Mouse (Mus musculus): ENCODE measurements around the gene Gid4. TPM values are rescaled to one million over a fixed set of nuclear protein-coding genes. Genes with fewer than 3 reads are reported as not detected.

The Gid4 gene
- polyA plus RNA-seq, 1 experiment from 2014 or later = 28.6 TPM

GRCm38 (mm10) chr11:60417717-60418472 is 950 bp downstream of the Gid4 start, which contains the start of gene Atpaf2:
Atpaf2 (minus strand) TSS chr11:60418457.
- Histone ChIP-seq H3K4me2 (ENCODE audit: low read depth, severe bottlenecking) (peak within 1 kb of the TSS; percentile 70), H3K4me3 (ENCODE audit: low read depth, low read length) (peak within 1 kb of the TSS; percentile 76), H3K27me3 (ENCODE audit: control insufficient read depth, insufficient read depth, low read length) (no peaks in the 10 kb centered on the region), H3K27ac (replicated peaks; ENCODE audit: low read depth, low read length) (peak within 1 kb of the TSS; percentile 91), H3K9me3 (ENCODE audit: control insufficient read depth, low read length) (no peaks in the 10 kb centered on the region), H3K4me1 (ENCODE audit: control insufficient read depth, insufficient read depth, low read length) (peaks cover 10% of the 10 kb centered on the region), H3K9ac (ENCODE audit: low read length) (peak within 1 kb of the TSS; percentile 90), H3K36me3 (ENCODE audit: control insufficient read depth, insufficient read depth, low read length) (no peaks in the 10 kb centered on the region)
- ATAC-seq (ENCODE audit: insufficient number of reproducible peaks, low FRiP score, low TSS enrichment, low read depth) (peak; percentile 32; the same call in 1 of the 2 replicates), DNase-seq (ENCODE audit: low spot score) (peak; percentile 24)
- under 1% methylated on average over 39 of the region's 39 CpGs for WGBS

GRCm38 (mm10) chr11:60418473-60418803 is 1.5 kb downstream of the Gid4 start:
- H3K36me3 ChIP-seq (ENCODE audit: control insufficient read depth, insufficient read depth, low read length) = no peaks in the 10 kb centered on the region
- H3K27ac ChIP-seq (replicated peaks; ENCODE audit: low read depth, low read length) = no peak overlapping the region
- ATAC-seq (ENCODE audit: insufficient number of reproducible peaks, low FRiP score, low TSS enrichment, low read depth) (no peak), DNase-seq (ENCODE audit: low spot score) (no peak)
- peak overlapping the region; percentile 70 for H3K4me2 ChIP-seq (ENCODE audit: low read depth, severe bottlenecking)
- H3K4me1 ChIP-seq (ENCODE audit: control insufficient read depth, insufficient read depth, low read length) = peaks cover 10% of the 10 kb centered on the region
- peak overlapping the region; percentile 90 for H3K9ac ChIP-seq (ENCODE audit: low read length)
- 10% methylated on average over 6 of the region's 6 CpGs for WGBS
- H3K27me3 ChIP-seq (ENCODE audit: control insufficient read depth, insufficient read depth, low read length) = no peaks in the 10 kb centered on the region
- no peaks in the 10 kb centered on the region for H3K9me3 ChIP-seq (ENCODE audit: control insufficient read depth, low read length)
- H3K4me3 ChIP-seq (ENCODE audit: low read depth, low read length) = peak overlapping the region; percentile 76

GRCm38 (mm10) chr11:60422046-60422668 is 5.2 kb downstream of the Gid4 start:
- Histone ChIP-seq H3K4me1 (ENCODE audit: control insufficient read depth, insufficient read depth, low read length) (peaks cover 4% of the 10 kb centered on the region; the same call in 1 of the 2 replicates), H3K9me3 (ENCODE audit: control insufficient read depth, low read length) (no peaks in the 10 kb centered on the region), H3K4me2 (ENCODE audit: low read depth, severe bottlenecking) (no peak overlapping the region), H3K9ac (ENCODE audit: low read length) (no peak overlapping the region), H3K27me3 (ENCODE audit: control insufficient read depth, insufficient read depth, low read length) (no peaks in the 10 kb centered on the region), H3K27ac (replicated peaks; ENCODE audit: low read depth, low read length) (no peak overlapping the region), H3K4me3 (ENCODE audit: low read depth, low read length) (no peak overlapping the region), H3K36me3 (ENCODE audit: control insufficient read depth, insufficient read depth, low read length) (no peaks in the 10 kb centered on the region)
- ATAC-seq (ENCODE audit: insufficient number of reproducible peaks, low FRiP score, low TSS enrichment, low read depth) = no peak
- no peak for DNase-seq (ENCODE audit: low spot score)
- 70% methylated on average over 5 of the region's 6 CpGs for WGBS

- Histone ChIP-seq H3K27me3 (ENCODE audit: control insufficient read depth, insufficient read depth, low read length) (no peaks in the 10 kb centered on the region), H3K36me3 (ENCODE audit: control insufficient read depth, insufficient read depth, low read length) (0 out of 2 replicates have a peak, but pooled peaks cover 1% of the 10 kb centered on the region), H3K4me3 (ENCODE audit: low read depth, low read length) (no peak overlapping the region), H3K9ac (ENCODE audit: low read length) (no peak overlapping the region), H3K27ac (replicated peaks; ENCODE audit: low read depth, low read length) (no peak overlapping the region), H3K9me3 (ENCODE audit: control insufficient read depth, low read length) (no peaks in the 10 kb centered on the region), H3K4me2 (ENCODE audit: low read depth, severe bottlenecking) (no peak overlapping the region), H3K4me1 (ENCODE audit: control insufficient read depth, insufficient read depth, low read length) (peaks cover 4% of the 10 kb centered on the region; the same call in 1 of the 2 replicates)
- 77% methylated on average over 1 of the region's 1 CpGs for WGBS
- DNase-seq (ENCODE audit: low spot score) (no peak), ATAC-seq (ENCODE audit: insufficient number of reproducible peaks, low FRiP score, low TSS enrichment, low read depth) (no peak)
These were observed 6.1 kb downstream of the Gid4 start for GRCm38 (mm10) chr11:60423006-60423405.

GRCm38 (mm10) chr11:60426417-60426816 is 9.5 kb downstream of the Gid4 start:
- peaks cover 4% of the 10 kb centered on the region; the same call in 1 of the 2 replicates for H3K36me3 ChIP-seq (ENCODE audit: control insufficient read depth, insufficient read depth, low read length)
- no peak overlapping the region for H3K4me2 ChIP-seq (ENCODE audit: low read depth, severe bottlenecking)
- H3K27me3 ChIP-seq (ENCODE audit: control insufficient read depth, insufficient read depth, low read length) = no peaks in the 10 kb centered on the region
- H3K9me3 ChIP-seq (ENCODE audit: control insufficient read depth, low read length) = no peaks in the 10 kb centered on the region
- no peak overlapping the region for H3K9ac ChIP-seq (ENCODE audit: low read length)
- WGBS = 76% methylated on average over 1 of the region's 1 CpGs
- ATAC-seq (ENCODE audit: insufficient number of reproducible peaks, low FRiP score, low TSS enrichment, low read depth) = no peak
- H3K4me1 ChIP-seq (ENCODE audit: control insufficient read depth, insufficient read depth, low read length) = no peaks in the 10 kb centered on the region
- no peak overlapping the region for H3K4me3 ChIP-seq (ENCODE audit: low read depth, low read length)
- H3K27ac ChIP-seq (replicated peaks; ENCODE audit: low read depth, low read length) = no peak overlapping the region
- no peak for DNase-seq (ENCODE audit: low spot score)

- Histone ChIP-seq H3K27me3 (ENCODE audit: control insufficient read depth, insufficient read depth, low read length) (no peaks in the 10 kb centered on the region), H3K4me1 (ENCODE audit: control insufficient read depth, insufficient read depth, low read length) (no peaks in the 10 kb centered on the region), H3K4me3 (ENCODE audit: low read depth, low read length) (no peak overlapping the region), H3K9me3 (ENCODE audit: control insufficient read depth, low read length) (no peaks in the 10 kb centered on the region), H3K27ac (replicated peaks; ENCODE audit: low read depth, low read length) (no peak overlapping the region), H3K36me3 (ENCODE audit: control insufficient read depth, insufficient read depth, low read length) (peaks cover 4% of the 10 kb centered on the region; the same call in 1 of the 2 replicates), H3K4me2 (ENCODE audit: low read depth, severe bottlenecking) (no peak overlapping the region), H3K9ac (ENCODE audit: low read length) (no peak overlapping the region)
- DNase-seq (ENCODE audit: low spot score) (no peak), ATAC-seq (ENCODE audit: insufficient number of reproducible peaks, low FRiP score, low TSS enrichment, low read depth) (no peak)
- WGBS = 90% methylated on average over 3 of the region's 3 CpGs
These were observed 10.7 kb downstream of the Gid4 start for GRCm38 (mm10) chr11:60427628-60428027.

- DNase-seq (ENCODE audit: low spot score) (no peak), ATAC-seq (ENCODE audit: insufficient number of reproducible peaks, low FRiP score, low TSS enrichment, low read depth) (no peak)
- Histone ChIP-seq H3K36me3 (ENCODE audit: control insufficient read depth, insufficient read depth, low read length) (peaks cover 5% of the 10 kb centered on the region), H3K4me1 (ENCODE audit: control insufficient read depth, insufficient read depth, low read length) (no peaks in the 10 kb centered on the region), H3K9ac (ENCODE audit: low read length) (no peak overlapping the region), H3K27me3 (ENCODE audit: control insufficient read depth, insufficient read depth, low read length) (no peaks in the 10 kb centered on the region), H3K27ac (replicated peaks; ENCODE audit: low read depth, low read length) (no peak overlapping the region), H3K4me2 (ENCODE audit: low read depth, severe bottlenecking) (no peak overlapping the region), H3K9me3 (ENCODE audit: control insufficient read depth, low read length) (no peaks in the 10 kb centered on the region), H3K4me3 (ENCODE audit: low read depth, low read length) (no peak overlapping the region)
These were observed 16.6 kb downstream of the Gid4 start for GRCm38 (mm10) chr11:60433501-60433900.

- Histone ChIP-seq H3K27me3 (ENCODE audit: control insufficient read depth, insufficient read depth, low read length) (no peaks in the 10 kb centered on the region), H3K4me2 (ENCODE audit: low read depth, severe bottlenecking) (no peak overlapping the region), H3K4me3 (ENCODE audit: low read depth, low read length) (no peak overlapping the region), H3K36me3 (ENCODE audit: control insufficient read depth, insufficient read depth, low read length) (peaks cover 3% of the 10 kb centered on the region), H3K9ac (ENCODE audit: low read length) (no peak overlapping the region), H3K27ac (replicated peaks; ENCODE audit: low read depth, low read length) (no peak overlapping the region), H3K9me3 (ENCODE audit: control insufficient read depth, low read length) (no peaks in the 10 kb centered on the region), H3K4me1 (ENCODE audit: control insufficient read depth, insufficient read depth, low read length) (no peaks in the 10 kb centered on the region)
- ATAC-seq (ENCODE audit: insufficient number of reproducible peaks, low FRiP score, low TSS enrichment, low read depth) = no peak
- WGBS = 100% methylated on average over 1 of the region's 1 CpGs
- no peak for DNase-seq (ENCODE audit: low spot score)
These were observed 18.2 kb downstream of the Gid4 start for GRCm38 (mm10) chr11:60435133-60435532.

All from limb, embryonic 11.5 days (tissue).